Comparison of ENCODE assay signal across 12 mouse cellular contexts in genomic region chr8:86527336-86528029, GRCm38 (mm10). TPM values are rescaled to one million over a fixed set of nuclear protein-coding genes. Genes with fewer than 3 reads are reported as not detected.
"Had no signal": no experiment of that assay in that cellular context is flagged by ENCODE, and none has a peak within 500 bp of the region (broad histone marks: within the 10 kb centered on the region; RNA-seq: fewer than 3 reads in every experiment).

No protein-coding gene starts in this region.

- H3K4me2 ChIP-seq: kidney, embryonic 15.5 days; limb, embryonic 15.5 days; liver, embryonic 12.5 days; lung, embryonic 15.5 days; midbrain, embryonic 13.5 days; neural tube, embryonic 12.5 days had no signal

- H3K4me1 ChIP-seq: kidney, embryonic 15.5 days; limb, embryonic 15.5 days; liver, embryonic 12.5 days; lung, embryonic 15.5 days; neural tube, embryonic 12.5 days had no signal

- H3K9me3 ChIP-seq: kidney, embryonic 15.5 days; limb, embryonic 15.5 days; liver, embryonic 12.5 days; lung, embryonic 15.5 days; midbrain, embryonic 13.5 days; neural tube, embryonic 12.5 days had no signal

- H3K4me3 ChIP-seq: kidney, embryonic 15.5 days; limb, embryonic 15.5 days; liver, embryonic 12.5 days; lung, embryonic 15.5 days; midbrain, embryonic 13.5 days; neural tube, embryonic 12.5 days had no signal

- H3K27me3 ChIP-seq: kidney, embryonic 15.5 days; limb, embryonic 15.5 days; liver, embryonic 12.5 days; lung, embryonic 15.5 days; midbrain, embryonic 13.5 days; neural tube, embryonic 12.5 days had no signal

- ATAC-seq: liver, embryonic 12.5 days; midbrain, embryonic 13.5 days had no signal

- H3K9ac ChIP-seq: kidney, embryonic 15.5 days; limb, embryonic 15.5 days; liver, embryonic 12.5 days; lung, embryonic 15.5 days; midbrain, embryonic 13.5 days; neural tube, embryonic 12.5 days had no signal

- DNase-seq: kidney, adult 2 months; kidney, postnatal 14 days; layer of hippocampus, adult 9-11 months; layer of hippocampus, postnatal 36 days; thymus, postnatal 36 days had no signal

- H3K27ac ChIP-seq: kidney, embryonic 15.5 days; limb, embryonic 15.5 days; liver, embryonic 12.5 days; lung, embryonic 15.5 days; midbrain, embryonic 13.5 days; neural tube, embryonic 12.5 days had no signal

- H3K36me3 ChIP-seq: kidney, embryonic 15.5 days; limb, embryonic 15.5 days; liver, embryonic 12.5 days; lung, embryonic 15.5 days; midbrain, embryonic 13.5 days; neural tube, embryonic 12.5 days had no signal

RNA-seq across cellular contexts. Expression of gene Abcc12, which starts 53.0 kb away (rescaled TPM):
- polyA plus RNA-seq: liver, embryonic 12.5 days; liver, embryonic 16.5 days; neural tube, embryonic 12.5 days had no signal
